Mouse (Mus musculus) mature B cell (primary cell): ENCODE data around the gene Hoxd4.

Experiments used
- in situ Hi-C: fragments of 300-500 bp; cut with MboI; formaldehyde crosslinking; loops from 2 replicates; pipeline ENCODE4 v1.14.3; 2019

Gene Hoxd4

GRCm38 (mm10) chr2:74726973-74727639 lies 15.4 kb downstream of the Hoxd4 start:
- in situ Hi-C loops = no loop called here

GRCm38 (mm10) chr2:74727640-74728302 lies 16.0 kb downstream of the Hoxd4 start:
- in situ Hi-C loops = no loop called here

- in situ Hi-C loops = no loop called here
Measured at GRCm38 (mm10) chr2:74728303-74728680, 16.6 kb downstream of the Hoxd4 start.

DNA sequence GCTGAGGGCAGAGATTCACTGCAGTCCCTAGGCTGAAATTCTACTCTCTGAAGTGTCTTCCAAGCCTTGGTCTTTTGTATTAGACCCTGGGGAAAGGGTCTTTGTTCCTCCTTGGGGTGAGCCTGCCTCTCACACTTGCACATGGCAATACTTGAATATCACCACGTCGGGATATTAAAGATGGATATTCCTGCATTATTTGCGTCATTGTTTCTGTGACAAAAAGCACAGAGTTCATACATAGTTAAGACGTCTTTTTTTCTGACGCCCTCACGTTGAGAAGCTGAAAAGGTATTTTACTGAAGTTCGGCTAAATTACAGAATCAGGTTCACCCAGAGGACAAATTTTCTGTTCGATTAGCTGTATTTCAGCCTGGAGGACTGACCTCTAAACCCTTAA lies 18.6 kb downstream of the Hoxd4 start:
- in situ Hi-C loops = no loop called here

- in situ Hi-C loops = no loop called here
Measured at GRCm38 (mm10) chr2:74731055-74731454, 19.3 kb downstream of the Hoxd4 start.

DNA sequence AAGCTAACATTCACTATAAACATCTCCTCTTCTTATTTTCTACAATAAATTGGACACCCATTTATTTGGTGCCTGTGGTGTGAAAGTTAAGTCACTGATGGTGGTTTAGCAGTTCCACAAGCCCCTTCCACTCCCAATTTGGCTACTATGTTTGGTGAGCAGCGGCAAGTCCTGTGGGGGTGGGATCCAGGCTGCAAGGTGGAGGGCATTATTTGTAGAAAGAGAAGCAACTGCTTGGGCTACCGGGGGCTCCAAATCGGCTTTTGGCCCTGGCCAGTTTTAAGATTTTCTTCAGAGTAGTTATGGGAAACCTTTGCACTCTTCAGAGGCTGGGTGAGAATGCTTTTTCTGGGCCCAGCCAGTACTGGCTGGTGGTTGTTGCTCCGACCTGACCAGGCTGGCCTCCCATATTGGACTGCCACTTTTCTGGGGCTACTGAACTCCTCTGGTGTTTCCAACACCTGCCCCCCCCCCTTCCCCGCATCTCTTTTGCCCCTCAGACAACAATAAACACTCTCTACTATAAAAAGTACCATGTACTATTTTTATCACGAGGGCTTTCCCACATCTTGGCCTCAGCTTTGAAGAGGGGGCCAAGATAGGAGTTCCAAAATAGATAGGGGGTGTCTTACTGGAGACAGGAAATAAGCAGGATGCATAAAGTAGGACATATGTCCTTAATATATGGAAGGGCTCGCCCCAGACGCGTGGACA lies 20.2 kb downstream of the Hoxd4 start:
- in situ Hi-C loops = no loop called here

GRCm38 (mm10) chr2:74732513-74733316 lies 21.0 kb downstream of the Hoxd4 start:
- in situ Hi-C loops = no loop called here

GRCm38 (mm10) chr2:74733317-74733661 lies 21.6 kb downstream of the Hoxd4 start:
- in situ Hi-C loops = no loop called here

- in situ Hi-C loops = no loop called here
Measured at GRCm38 (mm10) chr2:74733765-74734164, 22.0 kb downstream of the Hoxd4 start.

DNA sequence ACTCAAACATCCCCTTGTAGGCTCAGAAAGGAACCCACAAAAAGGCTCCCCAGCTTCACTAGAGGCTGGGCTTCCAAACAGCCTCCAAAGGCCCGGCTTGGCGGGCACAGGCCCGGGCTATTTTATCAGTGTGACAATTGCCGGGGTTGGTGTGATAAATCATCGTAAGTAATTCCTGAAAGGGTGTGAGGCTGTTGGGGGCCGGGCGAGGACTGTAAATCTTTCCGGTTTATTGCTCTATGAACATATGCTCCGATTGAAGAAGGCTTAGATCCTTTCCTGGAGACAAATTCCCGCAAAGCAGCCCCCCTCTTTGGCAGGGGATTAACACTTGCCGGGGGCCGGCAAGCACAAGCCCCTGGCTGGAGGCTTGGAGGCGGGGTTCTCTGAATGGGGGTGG lies 22.7 kb downstream of the Hoxd4 start:
- in situ Hi-C loops = no loop called here

DNA sequence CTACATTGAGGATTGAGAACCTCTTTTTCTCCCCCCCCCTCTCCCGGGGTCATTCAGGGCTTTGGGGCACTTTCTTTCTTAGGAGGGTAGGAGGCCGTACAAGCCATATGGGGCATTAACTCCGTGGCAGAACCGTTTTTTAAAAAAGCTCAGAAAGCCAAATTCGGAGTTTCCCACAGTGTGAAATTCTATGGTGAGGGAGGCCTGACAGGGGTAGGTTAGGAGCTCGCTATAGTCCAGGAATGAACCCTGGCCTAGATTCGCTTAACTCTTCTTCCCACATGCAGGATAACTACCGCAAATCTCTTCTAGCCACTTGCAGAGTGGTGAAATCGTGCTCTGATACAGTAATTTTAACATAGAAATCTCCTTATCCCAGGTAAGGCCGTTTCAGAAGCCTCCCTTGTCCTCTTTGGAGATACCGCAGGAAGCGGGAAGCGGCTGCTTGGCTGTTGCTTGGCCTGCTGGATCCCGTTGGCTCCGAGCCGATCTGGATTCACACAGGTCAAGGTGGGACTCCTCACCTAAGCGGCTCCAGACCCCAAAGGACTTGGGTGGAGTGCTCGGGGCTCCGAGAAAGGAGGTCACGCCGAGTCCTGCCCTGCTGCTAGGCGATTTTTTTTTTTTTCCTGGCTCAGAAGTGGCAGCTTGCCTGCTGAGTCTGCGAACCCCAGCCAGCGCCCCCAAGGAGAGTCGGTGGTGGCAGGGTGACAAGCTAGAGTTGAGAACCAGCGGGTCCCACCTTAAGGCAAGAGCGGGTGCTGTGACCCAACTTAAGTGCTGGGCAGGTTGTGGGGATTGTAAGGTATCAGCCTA lies 23.5 kb downstream of the Hoxd4 start:
- in situ Hi-C loops = no loop called here

GRCm38 (mm10) chr2:74735851-74736687 lies 24.3 kb downstream of the Hoxd4 start:
- in situ Hi-C loops = no loop called here

DNA sequence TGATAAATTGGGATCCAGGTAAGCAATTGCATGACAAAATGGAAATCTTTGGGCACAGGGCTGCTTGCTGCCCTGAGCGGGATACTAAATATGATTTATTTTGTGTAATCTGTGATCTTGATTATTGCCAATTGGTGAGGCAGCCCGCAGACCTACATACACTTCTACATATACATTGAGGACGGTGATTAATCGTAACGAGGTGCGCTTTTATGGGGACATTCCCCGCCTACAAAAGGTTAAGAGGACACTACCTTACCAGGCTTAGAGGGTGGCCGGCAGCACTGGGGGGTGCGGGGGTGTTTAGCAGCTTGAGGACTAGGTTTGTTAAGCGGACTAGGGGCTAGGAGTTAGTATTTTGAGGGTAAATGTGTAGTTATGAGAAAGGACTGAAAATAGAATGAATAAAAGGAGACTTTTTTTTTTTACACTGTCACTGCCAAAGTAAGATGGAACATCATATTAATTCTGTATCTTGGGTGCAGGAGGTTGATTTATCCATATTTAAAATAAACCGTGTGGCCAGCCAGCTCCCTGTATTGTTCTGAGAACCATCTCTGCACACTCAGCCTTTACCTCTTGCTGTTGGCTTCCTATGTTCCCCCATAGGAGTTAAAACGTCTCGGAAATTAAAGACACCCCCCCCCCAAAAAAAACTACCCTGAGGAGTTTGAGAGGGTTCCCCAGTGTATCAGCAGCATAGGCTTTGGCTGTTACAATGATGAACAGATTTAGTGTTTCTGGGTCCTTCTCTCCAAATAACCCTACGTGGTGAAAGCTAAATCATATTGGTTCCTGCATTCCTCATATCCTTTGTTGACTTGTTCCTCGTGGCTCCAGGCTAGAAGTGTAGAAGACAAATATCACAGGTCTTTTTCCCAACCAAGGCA lies 25.2 kb downstream of the Hoxd4 start:
- in situ Hi-C loops = no loop called here

- in situ Hi-C loops = no loop called here
Measured at GRCm38 (mm10) chr2:74737578-74738070, 25.9 kb downstream of the Hoxd4 start.

- in situ Hi-C loops = no loop called here
Measured at GRCm38 (mm10) chr2:74738623-74739475, 27.1 kb downstream of the Hoxd4 start.

GRCm38 (mm10) chr2:74739476-74739800 lies 27.7 kb downstream of the Hoxd4 start:
- in situ Hi-C loops = no loop called here

DNA sequence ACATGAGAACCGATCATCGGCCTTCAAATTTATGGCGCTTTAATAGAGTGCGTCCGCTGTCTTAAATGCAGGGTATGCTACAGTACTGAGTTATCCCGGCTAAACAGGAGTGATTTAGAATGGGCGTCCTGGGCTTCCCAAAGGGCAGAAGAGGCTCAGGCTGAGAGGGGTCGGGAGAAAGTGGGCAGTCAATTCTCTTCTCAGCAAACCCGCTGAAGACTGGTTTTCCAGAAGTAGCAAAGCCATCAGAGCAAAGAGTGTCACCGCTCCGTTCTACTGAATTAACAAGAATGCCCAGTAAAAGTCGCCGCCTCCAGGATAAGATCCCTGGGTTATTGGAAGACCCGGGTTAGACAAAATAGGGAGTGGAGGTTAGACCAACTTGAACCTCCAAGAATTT lies 28.1 kb downstream of the Hoxd4 start:
- in situ Hi-C loops = no loop called here

- in situ Hi-C loops = no loop called here
Measured at GRCm38 (mm10) chr2:74740311-74741091, 28.8 kb downstream of the Hoxd4 start.
